Mouse (Mus musculus) layer of hippocampus, adult 9-11 months (tissue): Measurements from ENCODE around the gene Dnlz.
A peak's percentile ranks its signal among the peaks of the same experiment; 100 is the strongest.
"Not testable (repeated sequence)": the region's sequence is repeated elsewhere in the genome, so short reads cannot be mapped to it uniquely, and the experiment has no call there.

Experiments
- DNase-seq: peaks from one replicate; pipeline ENCODE4 v3.0.0; 2022

The Dnlz gene

GRCm38 (mm10) chr2:26351358-26352290 is at the start of gene Dnlz:
TSS of gene Dnlz (minus strand) at chr2:26352110.
- peak; percentile 93 for DNase-seq

- DNase-seq: no peak
Observed at GRCm38 (mm10) chr2:26401023-26401422, 49.1 kb upstream of the Dnlz start.

GRCm38 (mm10) chr2:26400296-26400695 is 48.4 kb upstream of the Dnlz start:
- no peak for DNase-seq

- DNase-seq: no peak
Observed at GRCm38 (mm10) chr2:26399647-26400046, 47.7 kb upstream of the Dnlz start.

- DNase-seq: no peak
Observed at GRCm38 (mm10) chr2:26398978-26399377, 47.1 kb upstream of the Dnlz start.

GRCm38 (mm10) chr2:26391617-26392016 is 39.7 kb upstream of the Dnlz start:
- no peak for DNase-seq

GRCm38 (mm10) chr2:26390954-26391353 is 39.0 kb upstream of the Dnlz start:
- no peak for DNase-seq

- peak; percentile 82 for DNase-seq
Observed at GRCm38 (mm10) chr2:26389154-26389690, 37.3 kb upstream of the Dnlz start, which contains the start of the genes Entr1 and Pmpca. TSS of gene Entr1 (minus strand) at chr2:26389316. TSS of gene Pmpca (plus strand) at chr2:26389339.

GRCm38 (mm10) chr2:26388682-26389153 is 36.8 kb upstream of the Dnlz start:
- no peak for DNase-seq

GRCm38 (mm10) chr2:26387713-26388112 is 35.8 kb upstream of the Dnlz start:
- DNase-seq: no peak

- DNase-seq: not testable (repeated sequence)
Observed at GRCm38 (mm10) chr2:26380871-26381270, 29.0 kb upstream of the Dnlz start.

GRCm38 (mm10) chr2:26380131-26380771 is 28.3 kb upstream of the Dnlz start, which contains the start of gene Snapc4:
TSS of gene Snapc4 (minus strand) at chr2:26380653.
- DNase-seq: peak; percentile 85

- no peak for DNase-seq
Observed at GRCm38 (mm10) chr2:26372396-26372795, 20.5 kb upstream of the Dnlz start.

- no peak for DNase-seq
Observed at GRCm38 (mm10) chr2:26368572-26368971, 16.7 kb upstream of the Dnlz start.

- DNase-seq: no peak
Observed at GRCm38 (mm10) chr2:26367911-26368310, 16.0 kb upstream of the Dnlz start.

- DNase-seq: no peak
Observed at GRCm38 (mm10) chr2:26364738-26365465, 13.0 kb upstream of the Dnlz start.

- no peak for DNase-seq
Observed at GRCm38 (mm10) chr2:26363481-26363880, 11.6 kb upstream of the Dnlz start.

GRCm38 (mm10) chr2:26362991-26363390 is 11.1 kb upstream of the Dnlz start:
- no peak for DNase-seq

- DNase-seq: peak; percentile 67
Observed at GRCm38 (mm10) chr2:26360772-26361171, 8.9 kb upstream of the Dnlz start, which contains the start of gene Card9. TSS of gene Card9 (minus strand) at chr2:26360918.

- no peak for DNase-seq
Observed at GRCm38 (mm10) chr2:26359983-26360382, 8.1 kb upstream of the Dnlz start.

- DNase-seq: no peak
Observed at GRCm38 (mm10) chr2:26358667-26359320, 6.9 kb upstream of the Dnlz start.

- DNase-seq: no peak
Observed at GRCm38 (mm10) chr2:26357484-26357883, 5.6 kb upstream of the Dnlz start.
